Mouse (Mus musculus) duodenum, adult 2 months (tissue): ENCODE data around the gene Phkg1. TPM values are rescaled to one million over a fixed set of nuclear protein-coding genes. Genes with fewer than 3 reads are reported as not detected.

ENCODE experiments used
- polyA plus RNA-seq: library from polyadenylated mRNA; depleted of rRNA; stranded (reverse); fragments of >200 nt; gene quantifications from 2 replicates; pipeline ENCODE4 v1.2.3, GENCODE M21; 2012; ENCODE audit warnings: low replicate concordance; rRNA removed

Phkg1 gene
- polyA plus RNA-seq, result 0.06 and 0.39 TPM in 2 replicates

DNA sequence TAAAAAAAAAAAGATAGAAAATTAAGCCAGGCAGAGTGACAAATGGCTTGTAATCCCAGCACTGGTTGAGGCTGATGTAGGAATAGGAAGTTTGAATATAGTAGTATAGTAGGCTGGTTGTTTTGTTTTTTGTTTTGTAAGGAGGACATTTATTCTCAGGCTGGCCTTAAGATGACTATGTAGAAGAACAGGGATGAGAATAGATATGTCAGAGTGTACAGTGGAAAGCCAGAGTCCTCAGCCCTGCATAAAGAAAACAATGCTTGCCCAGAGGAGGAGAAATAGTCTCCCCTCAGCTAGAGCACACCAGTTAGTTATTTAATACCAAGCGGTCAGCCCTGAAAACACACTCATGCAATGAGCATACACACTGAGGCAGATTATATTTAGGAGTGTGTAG, at the start of gene Phkg1:
Phkg1 (minus strand) TSS at position 101 of the 400 bp plus-strand sequence.

DNA sequence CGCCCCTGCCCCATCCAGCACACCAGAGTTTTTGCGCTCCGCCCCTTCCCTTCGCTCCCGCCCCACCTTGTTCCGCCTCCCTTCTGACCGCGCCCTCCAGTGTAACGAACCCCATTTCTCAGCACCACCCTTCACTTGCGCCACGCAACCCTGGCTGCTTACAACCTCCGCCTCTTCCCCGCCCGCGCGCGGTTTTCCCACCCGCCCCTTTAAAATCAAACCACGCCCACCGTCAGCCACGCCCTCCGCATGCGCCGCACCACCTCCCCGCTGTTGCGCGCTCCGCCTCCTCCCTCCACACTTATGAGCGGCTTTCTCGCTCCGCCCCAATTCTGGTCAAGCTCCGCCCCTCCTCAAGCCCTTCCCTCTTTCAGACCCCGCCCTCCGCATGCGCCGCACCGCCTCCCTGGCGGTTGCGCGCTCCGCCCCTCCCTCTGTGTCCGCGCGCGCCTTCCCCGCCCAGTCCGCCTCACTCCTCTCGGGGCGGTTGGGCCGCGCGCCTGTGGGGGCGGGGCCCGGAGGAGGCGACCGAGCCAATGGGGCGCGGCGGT, 43.2 kb upstream of the Phkg1 start, which contains the start of gene Vkorc1l1:
Vkorc1l1 (plus strand) TSS at position 476 of the 551 bp plus-strand sequence.

GRCm38 (mm10) chr5:129908242-129908965, 10.1 kb upstream of the Phkg1 start, which contains the start of gene Nupr1l:
Nupr1l (plus strand) TSS chr5:129908540.

DNA sequence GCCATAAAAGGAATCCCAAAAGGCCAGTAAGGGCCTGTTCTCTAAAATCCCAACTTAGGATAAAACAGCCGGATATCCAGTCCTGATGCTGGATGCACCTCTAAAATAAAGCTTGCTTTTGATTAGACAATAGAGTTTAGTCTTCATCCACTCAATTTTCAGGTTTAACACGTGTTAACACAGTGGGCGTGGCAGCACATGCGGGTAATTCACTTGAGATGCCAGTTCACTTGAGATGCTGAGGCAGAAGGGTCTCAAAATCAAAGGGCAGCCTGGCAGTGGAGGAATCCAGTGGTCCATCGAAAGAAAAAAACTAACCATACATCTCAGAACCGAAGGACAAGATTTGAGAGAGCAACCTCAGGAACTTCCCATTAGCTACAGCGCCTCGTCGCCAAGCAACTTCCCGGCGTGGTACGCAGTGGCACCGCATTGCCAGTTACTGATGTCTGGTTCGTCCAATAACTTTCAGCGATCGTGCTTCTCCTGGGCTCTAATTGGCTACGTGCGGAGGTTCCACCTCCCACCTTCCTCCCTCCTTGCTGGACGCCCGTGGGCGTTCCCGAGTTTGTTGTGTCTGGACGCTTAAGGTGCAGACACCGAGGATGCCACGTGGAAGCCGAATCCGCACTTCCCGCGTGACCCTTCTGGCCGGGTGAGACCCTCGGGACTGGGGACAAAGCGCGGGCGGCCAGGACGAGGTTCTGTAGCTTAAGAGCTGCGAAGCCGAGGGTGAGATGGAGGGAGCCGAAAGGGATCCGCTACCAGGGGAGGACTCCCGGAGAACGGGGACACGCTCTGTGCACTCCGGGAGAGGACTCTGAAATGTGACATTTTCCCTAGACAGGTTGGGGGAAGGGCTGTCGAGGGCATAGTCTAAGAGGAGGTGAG, 2.9 kb downstream of the Phkg1 start, which contains the start of gene Zbed5:
Zbed5 (plus strand) TSS at position 526 of the 891 bp plus-strand sequence.

GRCm38 (mm10) chr5:129886911-129887636, 11.3 kb downstream of the Phkg1 start, which contains the start of gene Chchd2:
Chchd2 (minus strand) TSS chr5:129887470.

DNA sequence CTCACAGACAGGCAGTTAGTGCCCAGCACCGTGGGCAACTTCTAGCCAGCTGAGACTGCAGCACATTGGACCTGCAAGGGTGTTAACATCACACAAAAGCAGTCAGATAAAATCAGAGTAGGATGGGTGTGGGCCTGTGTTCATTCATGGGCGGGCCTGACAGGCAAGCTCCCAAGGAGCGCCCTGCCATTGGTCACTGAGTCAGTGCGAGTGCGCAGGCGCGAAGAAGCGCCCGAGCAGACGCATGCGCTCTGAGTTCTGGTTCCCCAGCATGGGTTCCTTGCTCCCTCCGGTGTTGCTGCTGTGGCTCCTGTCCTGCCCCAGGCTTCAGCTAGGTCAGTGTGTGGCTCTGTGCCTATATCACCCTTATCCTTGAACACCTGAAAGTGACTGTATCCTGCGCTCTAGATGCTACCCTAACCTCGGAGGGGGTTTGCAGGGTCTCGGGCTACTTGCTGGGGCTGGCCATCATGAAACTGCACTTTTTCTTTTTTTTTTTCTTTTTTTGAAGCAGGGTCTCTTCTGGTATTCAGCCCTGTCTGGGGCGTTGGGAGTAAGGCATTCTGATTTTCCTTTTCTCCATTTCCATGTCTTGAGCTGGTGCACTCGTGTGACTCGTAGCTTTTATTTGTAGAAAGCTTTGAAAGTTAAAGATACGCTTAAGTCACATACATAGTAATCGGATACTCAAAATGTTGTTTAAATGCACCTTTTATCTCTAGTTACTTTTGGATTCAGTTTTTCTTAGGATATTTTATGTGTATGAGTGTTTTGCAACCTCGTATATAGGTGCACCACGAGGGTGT, 51.4 kb downstream of the Phkg1 start, which contains the start of gene Sumf2:
Sumf2 (plus strand) TSS at position 235 of the 806 bp plus-strand sequence.

Other genes with a start within 250 kb of the Phkg1 start
- 0.21 and 0.41 TPM in 2 replicates for gene Zfp11, start 228.4 kb downstream of the Phkg1 start, polyA plus RNA-seq
- gene Sept14, start 190.0 kb downstream of the Phkg1 start, polyA plus RNA-seq, result not detected in 2 replicates
- gene Mrps17, start 183.1 kb downstream of the Phkg1 start, polyA plus RNA-seq, result 19.4 and 49.4 TPM in 2 replicates
- 8.9 and 16.3 TPM in 2 replicates for gene Nipsnap2, start 173.5 kb downstream of the Phkg1 start, polyA plus RNA-seq
- gene Psph, start 111.1 kb downstream of the Phkg1 start, polyA plus RNA-seq, result 10.3 and 17.4 TPM in 2 replicates
- gene Sumf2, start 51.6 kb downstream of the Phkg1 start, polyA plus RNA-seq, result 4.2 and 4.8 TPM in 2 replicates
- gene Chchd2, start 11.1 kb downstream of the Phkg1 start, polyA plus RNA-seq, result 2,820 and 3,839 TPM in 2 replicates
- 0.21 and 0.55 TPM in 2 replicates for gene Zbed5, start 2.8 kb downstream of the Phkg1 start, polyA plus RNA-seq
- gene Nupr1l, start 10.0 kb upstream of the Phkg1 start, polyA plus RNA-seq, result 3.3 and 4.1 TPM in 2 replicates
- gene Vkorc1l1, start 43.4 kb upstream of the Phkg1 start, polyA plus RNA-seq, result 6.6 and 11.2 TPM in 2 replicates
- gene Gusb, start 104.5 kb upstream of the Phkg1 start, polyA plus RNA-seq, result 10.1 and 18.6 TPM in 2 replicates
- 26.2 and 43.8 TPM in 2 replicates for gene Asl, start 130.7 kb upstream of the Phkg1 start, polyA plus RNA-seq
- 3.9 and 4.3 TPM in 2 replicates for gene Crcp, start 130.7 kb upstream of the Phkg1 start, polyA plus RNA-seq
- gene Tpst1, start 174.8 kb upstream of the Phkg1 start, polyA plus RNA-seq, result 6.3 and 7.4 TPM in 2 replicates
- gene Kctd7, start 246.3 kb upstream of the Phkg1 start, polyA plus RNA-seq, result 1.5 and 3.0 TPM in 2 replicates